Mouse (Mus musculus): ENCODE measurements around the gene Ppef1.

The Ppef1 gene

GRCm38 (mm10) chrX:160735650-160736049 lies at the start of gene Ppef1:
Ppef1 (minus strand) TSS chrX:160735765.
- in situ Hi-C loops (cut with MboI; ENCODE audit: unreplicated experiment in 2 of 2), result no loop called here

DNA sequence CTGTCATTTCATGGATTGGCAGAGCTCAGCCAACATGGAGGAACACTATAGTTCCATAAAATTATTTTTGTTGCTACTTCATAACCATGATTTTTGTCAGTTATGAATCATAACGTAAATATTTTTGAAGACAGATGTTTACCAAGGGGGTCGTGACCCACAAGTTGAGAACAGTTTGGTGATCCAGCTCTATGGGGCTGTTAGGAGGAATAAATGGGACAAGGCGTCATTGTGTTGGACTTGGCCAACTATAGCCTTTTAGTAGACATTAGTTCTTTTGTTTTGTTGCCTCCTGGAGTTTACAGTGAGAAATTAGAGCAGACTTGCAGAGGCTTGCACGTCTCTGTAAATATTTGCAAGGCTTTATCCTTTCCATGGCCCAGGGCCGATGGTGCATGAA lies 46.7 kb upstream of the Ppef1 start:
- in situ Hi-C loops (cut with MboI; ENCODE audit: unreplicated experiment in 2 of 2), result no loop called here

GRCm38 (mm10) chrX:160773033-160773432 lies 37.5 kb upstream of the Ppef1 start:
- in situ Hi-C loops (cut with MboI; ENCODE audit: unreplicated experiment in 2 of 2), result loop anchor here in 1 of 2 experiments (25.0 kb wide), 1 partner anchor 239 kb away; no protein-coding TSS in a partner anchor

DNA sequence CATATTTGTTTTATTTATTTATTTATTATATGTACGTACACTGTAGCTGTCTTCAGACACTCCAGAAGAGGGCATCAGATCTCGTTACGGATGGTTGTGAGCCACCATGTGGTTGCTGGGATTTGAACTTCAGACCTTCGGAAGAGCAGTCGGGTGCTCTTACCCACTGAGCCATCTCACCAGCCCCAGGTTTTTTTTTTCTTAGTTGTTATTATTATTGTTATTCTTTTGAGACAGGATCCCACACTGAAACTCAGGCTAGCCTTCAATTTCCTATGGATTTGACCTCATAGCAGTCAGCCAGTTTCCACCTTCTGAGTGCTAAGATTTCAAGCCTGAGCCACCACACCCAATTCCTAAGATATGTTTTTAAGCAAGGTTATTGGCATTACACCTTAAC lies 34.1 kb upstream of the Ppef1 start:
- in situ Hi-C loops (cut with MboI; ENCODE audit: unreplicated experiment in 2 of 2), result loop anchor here in 1 of 2 experiments (25.0 kb wide), 1 partner anchor 243 kb away; no protein-coding TSS in a partner anchor

DNA sequence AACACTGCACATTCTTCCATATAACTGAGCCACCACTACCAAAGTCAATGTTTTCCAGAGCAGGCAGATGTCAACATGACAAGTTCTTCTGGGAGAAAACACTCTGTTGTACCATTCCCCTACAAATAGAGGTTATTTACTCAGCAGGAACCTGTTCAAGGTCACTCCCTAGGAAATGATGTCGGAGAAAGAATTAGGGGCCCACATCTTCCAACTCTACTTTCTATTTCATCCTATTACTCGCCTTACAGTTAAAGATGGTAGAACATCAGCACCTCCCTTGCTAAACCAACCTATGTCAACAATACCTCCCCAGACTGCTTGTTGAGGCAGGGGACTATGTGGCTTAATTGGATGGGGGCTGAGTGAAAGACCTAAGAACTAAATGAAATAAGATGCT lies 32.1 kb upstream of the Ppef1 start, which contains the start of gene Rs1:
TSS of gene Rs1 (plus strand) at position 301 of the 400 bp plus-strand sequence.
- in situ Hi-C loops (cut with MboI; ENCODE audit: unreplicated experiment in 2 of 2), result loop anchor here in 1 of 2 experiments (25.0 kb wide), 1 partner anchor 245 kb away; no protein-coding TSS in a partner anchor

- in situ Hi-C loops (cut with MboI; ENCODE audit: unreplicated experiment in 2 of 2), result loop anchor here in 1 of 2 experiments (25.0 kb wide), 1 partner anchor 246 kb away; no protein-coding TSS in a partner anchor
Observed at GRCm38 (mm10) chrX:160766233-160766616, 30.7 kb upstream of the Ppef1 start.

DNA sequence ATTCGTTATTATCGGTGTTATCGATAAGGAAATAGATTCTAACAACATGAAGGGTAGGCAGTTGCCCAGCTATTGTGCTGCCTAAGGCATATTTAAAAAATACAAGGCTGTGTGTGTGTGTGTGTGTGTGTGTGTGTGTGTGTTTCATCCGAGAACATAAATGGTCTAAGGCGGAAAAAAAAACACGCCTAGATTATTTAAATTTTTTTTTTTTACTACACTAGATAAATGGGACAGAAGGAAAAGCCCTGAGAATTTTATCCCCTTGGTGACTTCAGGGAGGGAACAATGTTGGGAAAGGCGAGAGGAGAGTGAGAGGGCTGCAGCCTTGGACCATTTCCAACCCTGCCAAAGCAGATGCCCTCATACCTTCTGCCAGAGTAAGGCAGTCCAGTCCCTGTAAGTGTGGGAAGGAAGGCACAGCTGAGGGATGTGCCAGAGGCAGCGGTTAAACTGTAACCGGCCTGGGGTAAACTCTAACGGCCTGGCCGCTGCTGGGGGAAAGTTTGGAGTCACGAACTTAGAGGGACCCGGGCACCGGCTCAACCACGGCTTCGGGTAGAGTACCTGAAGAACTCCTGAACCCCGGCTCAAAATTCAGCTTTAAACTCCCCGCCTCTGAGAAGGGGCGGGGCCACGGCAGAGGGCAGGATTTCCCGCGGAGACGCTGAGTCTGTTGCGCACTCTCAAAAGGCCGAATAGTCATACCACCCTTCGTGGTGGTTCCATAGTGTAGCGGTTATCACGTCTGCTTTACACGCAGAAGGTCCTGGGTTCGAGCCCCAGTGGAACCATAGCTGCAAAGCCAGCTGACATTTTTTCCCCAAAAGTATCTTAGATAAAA lies 30.0 kb upstream of the Ppef1 start:
- in situ Hi-C loops (cut with MboI; ENCODE audit: unreplicated experiment in 2 of 2), result loop anchor here in 1 of 2 experiments (25.0 kb wide), 1 partner anchor 247 kb away; no protein-coding TSS in a partner anchor

GRCm38 (mm10) chrX:160750808-160751207 lies 15.2 kb upstream of the Ppef1 start:
- in situ Hi-C loops (cut with MboI; ENCODE audit: unreplicated experiment in 2 of 2), result loop anchor here in 1 of 2 experiments (25.0 kb wide), 1 partner anchor 261 kb away; no protein-coding TSS in a partner anchor

DNA sequence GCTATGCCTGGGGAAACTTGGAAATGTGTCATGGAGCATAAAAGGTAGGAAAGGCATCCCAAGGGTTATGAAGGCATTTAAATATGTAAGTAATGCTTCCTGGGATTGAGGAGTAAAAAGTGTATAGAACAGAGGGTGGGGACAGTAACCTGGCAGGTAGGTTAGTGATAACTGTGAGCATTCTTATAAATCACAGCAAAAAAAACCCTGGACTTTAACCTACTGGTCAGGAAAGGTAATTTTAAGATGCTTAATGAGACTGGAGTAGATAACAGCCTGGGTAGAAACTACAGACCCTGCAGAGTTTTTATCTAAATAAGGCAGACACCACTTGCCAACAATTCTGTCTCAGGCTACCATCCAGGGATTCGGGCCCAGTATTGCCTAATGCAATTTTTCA lies 13.1 kb upstream of the Ppef1 start:
- in situ Hi-C loops (cut with MboI; ENCODE audit: unreplicated experiment in 2 of 2), result no loop called here

- in situ Hi-C loops (cut with MboI; ENCODE audit: unreplicated experiment in 2 of 2), result no loop called here
Observed at GRCm38 (mm10) chrX:160745399-160745798, 9.8 kb upstream of the Ppef1 start.

- in situ Hi-C loops (cut with MboI; ENCODE audit: unreplicated experiment in 2 of 2), result no loop called here
Observed at GRCm38 (mm10) chrX:160699171-160699570, 36.4 kb downstream of the Ppef1 start.

DNA sequence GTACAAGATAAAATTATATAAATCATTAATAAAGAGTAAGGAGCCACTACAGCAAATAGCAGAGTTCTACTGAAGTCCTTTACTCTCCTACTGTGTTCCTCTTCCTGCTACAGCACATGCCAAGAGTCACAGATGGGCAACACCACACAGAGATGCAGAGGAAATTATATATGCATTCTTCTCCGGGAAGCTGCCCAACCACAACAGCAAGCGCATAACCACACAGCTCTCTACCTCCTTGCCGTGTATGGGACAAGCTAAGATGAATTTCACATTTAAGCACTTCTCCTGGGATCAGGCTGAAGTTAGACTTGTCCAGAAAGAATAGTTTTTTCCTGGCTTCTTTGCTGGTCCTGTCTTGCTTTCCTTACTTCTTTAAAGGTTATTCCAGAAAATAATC lies 44.0 kb downstream of the Ppef1 start:
- in situ Hi-C loops (cut with MboI; ENCODE audit: unreplicated experiment in 2 of 2), result no loop called here

GRCm38 (mm10) chrX:160690094-160690493 lies 45.5 kb downstream of the Ppef1 start:
- in situ Hi-C loops (cut with MboI; ENCODE audit: unreplicated experiment in 2 of 2), result no loop called here

DNA sequence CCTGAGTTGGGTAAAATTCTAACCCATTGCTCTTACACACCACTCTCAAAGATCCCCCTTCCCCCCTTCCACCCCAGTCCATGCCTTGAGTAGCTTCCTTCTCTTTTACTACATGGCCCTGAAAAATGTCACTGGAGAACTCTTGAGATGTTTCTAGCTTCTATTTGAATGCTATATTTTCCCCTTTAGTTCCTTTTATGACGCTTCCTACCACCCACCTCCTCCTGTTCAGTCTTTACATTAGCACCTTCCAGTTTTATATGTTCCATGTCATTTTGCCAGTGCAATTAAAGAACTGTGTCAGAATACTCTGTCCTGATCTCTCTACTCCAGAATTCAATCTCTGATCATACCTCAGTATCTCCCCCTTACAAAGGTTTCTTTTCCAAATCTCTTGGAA lies 65.6 kb downstream of the Ppef1 start:
- in situ Hi-C loops (cut with MboI; ENCODE audit: unreplicated experiment in 2 of 2), result no loop called here

DNA sequence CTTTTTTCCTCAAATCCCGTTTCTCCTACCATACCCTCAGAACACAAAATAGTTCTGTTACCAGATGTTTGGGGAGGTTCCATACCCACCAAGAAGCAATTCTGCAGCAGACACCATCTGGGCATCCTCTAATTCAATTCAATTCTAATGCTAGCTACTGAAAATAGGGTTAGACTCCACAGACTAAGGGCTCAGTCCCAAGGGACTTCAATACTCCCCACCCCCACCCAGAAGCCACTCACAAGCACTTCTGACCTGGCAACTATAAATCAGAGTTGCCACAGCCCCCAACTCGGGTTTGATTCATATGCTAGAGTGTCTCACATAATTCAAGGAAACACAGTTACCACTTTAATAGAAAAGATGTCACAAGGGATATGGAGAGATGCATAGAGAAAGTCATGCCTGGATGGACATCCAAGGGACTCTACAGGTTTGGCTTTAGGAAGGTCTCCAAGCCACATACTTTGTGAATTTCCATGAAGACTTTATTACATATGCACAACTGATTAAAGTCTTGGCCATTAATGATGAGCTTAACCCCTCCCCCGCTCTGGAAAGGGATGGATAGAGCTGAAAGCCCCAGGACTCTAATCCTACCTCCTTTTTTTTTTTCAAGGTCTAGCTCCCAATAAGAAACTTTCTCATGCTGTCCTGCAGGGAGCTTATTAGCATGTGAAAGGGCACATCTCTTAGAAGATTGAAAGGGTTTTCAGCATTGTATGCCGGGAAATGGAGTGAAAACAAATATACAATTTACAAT lies 124.5 kb downstream of the Ppef1 start:
- in situ Hi-C loops (cut with MboI; ENCODE audit: unreplicated experiment in 2 of 2), result loop anchor here (5.0 to 10.0 kb wide), 3 partner anchors 164 to 636 kb away; no protein-coding TSS in a partner anchor

- in situ Hi-C loops (cut with MboI; ENCODE audit: unreplicated experiment in 2 of 2), result loop anchor here (5.0 to 10.0 kb wide), 3 partner anchors 163 to 636 kb away; no protein-coding TSS in a partner anchor
Observed at GRCm38 (mm10) chrX:160610482-160610881, 125.1 kb downstream of the Ppef1 start.

DNA sequence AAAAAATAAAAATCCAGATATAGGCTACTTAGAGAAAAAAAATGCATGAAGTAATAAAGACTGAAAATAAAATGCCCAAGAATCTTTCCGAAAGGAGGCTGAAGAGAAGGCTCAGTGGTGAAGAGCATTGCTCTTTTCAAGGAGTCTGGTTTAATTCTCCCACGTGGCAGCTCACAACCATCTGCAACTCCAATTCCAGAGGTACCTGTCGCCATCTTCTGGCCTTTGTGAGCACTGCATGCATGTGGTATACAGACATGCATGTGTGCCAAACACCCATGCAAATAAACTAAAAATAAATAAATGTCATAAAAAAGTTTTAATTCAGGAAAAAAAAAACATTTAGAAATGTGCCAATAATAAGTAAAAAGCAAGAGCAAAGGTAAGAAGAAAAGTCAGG lies 125.7 kb downstream of the Ppef1 start:
- in situ Hi-C loops (cut with MboI; ENCODE audit: unreplicated experiment in 2 of 2), result loop anchor here (5.0 to 10.0 kb wide), 3 partner anchors 163 to 635 kb away; no protein-coding TSS in a partner anchor

- in situ Hi-C loops (cut with MboI; ENCODE audit: unreplicated experiment in 2 of 2), result no loop called here
Observed at GRCm38 (mm10) chrX:160603981-160604541, 131.5 kb downstream of the Ppef1 start.

- in situ Hi-C loops (cut with MboI; ENCODE audit: unreplicated experiment in 2 of 2), result no loop called here
Observed at GRCm38 (mm10) chrX:160603316-160603715, 132.2 kb downstream of the Ppef1 start.

GRCm38 (mm10) chrX:160602770-160603169 lies 132.8 kb downstream of the Ppef1 start:
- in situ Hi-C loops (cut with MboI; ENCODE audit: unreplicated experiment in 2 of 2), result no loop called here

DNA sequence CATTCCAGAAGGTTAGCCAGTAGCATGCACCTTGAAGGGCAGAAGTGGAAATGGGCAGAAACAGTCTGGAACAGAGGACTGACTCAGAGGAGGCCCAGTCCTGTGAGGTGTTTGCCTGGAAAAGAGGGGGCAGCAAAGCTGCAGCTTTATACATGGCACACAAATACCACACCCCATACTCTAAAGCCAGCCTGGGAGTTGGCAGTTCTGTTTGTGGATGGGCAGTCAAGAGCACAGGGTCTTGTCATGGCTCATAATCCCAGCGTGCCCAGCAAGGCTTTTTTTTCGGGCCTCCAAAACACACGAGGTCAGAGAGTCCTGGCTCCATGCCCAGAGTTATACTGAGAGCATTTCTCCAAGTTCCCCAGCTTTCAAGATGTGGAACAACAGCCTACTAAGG lies 134.5 kb downstream of the Ppef1 start:
- in situ Hi-C loops (cut with MboI; ENCODE audit: unreplicated experiment in 2 of 2), result no loop called here
